Mouse (Mus musculus) myocyte (in vitro differentiated cells): ENCODE measurements around the gene Tmem145.

Experiments
- E2F4 ChIP-seq: IDR thresholded peaks from one replicate; pipeline ENCODE4 v1.6.1; 2011; ENCODE audit warnings: mild to moderate bottlenecking, control low read depth, moderate library complexity; ENCODE audit not compliant: insufficient read depth
- MYOG ChIP-seq, 3 experiments: IDR thresholded peaks; one replicate each; pipeline ENCODE4 v1.6.1; 2011; ENCODE audit warnings: control low read depth in 2 of 3, low read depth in 2 of 3, mild to moderate bottlenecking in 2 of 3; ENCODE audit not compliant: insufficient read length in 2 of 3, control insufficient read depth in 1 of 3, insufficient read depth in 1 of 3
- POLR2A ChIP-seq: IDR thresholded peaks from one replicate; pipeline ENCODE4 v1.6.1; 2011; ENCODE audit warnings: low read depth, mild to moderate bottlenecking, control low read depth, moderate library complexity; ENCODE audit not compliant: insufficient read length
- POLR2AphosphoS2 ChIP-seq: IDR thresholded peaks from one replicate; pipeline ENCODE4 v1.6.1; 2011; ENCODE audit warnings: low read depth, control low read depth; ENCODE audit not compliant: insufficient read length
- SRF ChIP-seq: IDR thresholded peaks from one replicate; pipeline ENCODE4 v1.6.1; 2011; ENCODE audit warnings: low read depth; ENCODE audit not compliant: control insufficient read depth, insufficient read length
- TCF12 ChIP-seq: IDR thresholded peaks from one replicate; pipeline ENCODE4 v1.6.1; 2011; ENCODE audit warnings: mild to moderate bottlenecking, control low read depth; ENCODE audit not compliant: poor library complexity, insufficient read depth, severe bottlenecking

DNA sequence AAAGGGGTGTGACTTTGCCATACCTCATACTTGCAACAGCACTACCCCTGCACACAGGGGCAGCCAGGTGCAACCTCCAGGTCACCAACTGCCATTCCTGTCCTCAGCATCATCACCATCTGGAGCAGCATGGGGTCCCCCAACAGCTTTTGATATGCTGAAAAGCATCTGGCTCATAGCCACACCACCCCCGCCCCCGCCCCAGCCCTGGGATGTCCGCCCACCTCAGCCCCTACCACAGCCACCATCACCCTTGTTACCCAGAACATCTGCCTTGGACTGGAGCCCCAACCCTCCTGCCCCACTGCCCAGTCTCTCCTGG is 2.3 kb upstream of the Tmem145 start:
- TF ChIP-seq POLR2A (no peak), POLR2AphosphoS2 (no peak), E2F4 (no peak), TCF12 (no peak), SRF (no peak), MYOG (IDR thresholded peaks at IDR 0.05; ENCODE audit: control insufficient read depth in 1 of 3, insufficient read depth in 1 of 3, insufficient read length in 2 of 3, low read depth in 2 of 3) (no peak)
